Mouse (Mus musculus) myocyte (in vitro differentiated cells): ENCODE measurements at regions not wholly inside any gene's neighbourhood (a gene's known extent, or its start where the extent isn't known, plus 50 kb on each side); places are given as distances from the start of the nearest gene placed in this dataset.

Experiments
- H3K27me3 ChIP-seq: one replicate; pipeline ENCODE4 v1.6.1; 2011; ENCODE audit not compliant: control insufficient read depth, insufficient read depth, insufficient read length
- H3K36me3 ChIP-seq: one replicate; pipeline ENCODE4 v1.6.1; 2011; ENCODE audit not compliant: control insufficient read depth, insufficient read depth
- H3K4me2 ChIP-seq: one replicate; pipeline ENCODE4 v1.6.1; 2011; ENCODE audit warnings: low read depth, control low read depth
- H3K4me3 ChIP-seq: one replicate; pipeline ENCODE4 v1.5.1; 2011; ENCODE audit warnings: mild to moderate bottlenecking, control low read depth, moderate library complexity
- H3K79me2 ChIP-seq: one replicate; pipeline ENCODE4 v1.6.1; 2011; ENCODE audit not compliant: control insufficient read depth, insufficient read depth
- H3ac ChIP-seq: one replicate; pipeline ENCODE4 v1.6.1; 2011; ENCODE audit not compliant: control insufficient read depth, insufficient read length
- CEBPB ChIP-seq: IDR thresholded peaks from 2 replicates; pipeline ENCODE4 v1.6.1; 2011; ENCODE audit warnings: mild to moderate bottlenecking, moderate library complexity; ENCODE audit not compliant: poor library complexity, insufficient read depth, severe bottlenecking
- E2F4 ChIP-seq: IDR thresholded peaks from one replicate; pipeline ENCODE4 v1.6.1; 2011; ENCODE audit warnings: mild to moderate bottlenecking, control low read depth, moderate library complexity; ENCODE audit not compliant: insufficient read depth
- MAX ChIP-seq: IDR thresholded peaks from one replicate; pipeline ENCODE4 v1.6.1; 2011; ENCODE audit warnings: low read depth, mild to moderate bottlenecking, control low read depth
- MYOD1 ChIP-seq, 3 experiments: IDR thresholded peaks; one replicate each; pipeline ENCODE4 v1.6.1; 2011; ENCODE audit warnings: control low read depth in 2 of 3, low read depth in 2 of 3, mild to moderate bottlenecking in 2 of 3, moderate library complexity in 1 of 3; ENCODE audit not compliant: insufficient read length in 2 of 3, control insufficient read depth in 1 of 3
- MYOG ChIP-seq, 3 experiments: IDR thresholded peaks; one replicate each; pipeline ENCODE4 v1.6.1; 2011; ENCODE audit warnings: control low read depth in 2 of 3, low read depth in 2 of 3, mild to moderate bottlenecking in 2 of 3; ENCODE audit not compliant: insufficient read length in 2 of 3, control insufficient read depth in 1 of 3, insufficient read depth in 1 of 3
- POLR2A ChIP-seq: IDR thresholded peaks from one replicate; pipeline ENCODE4 v1.6.1; 2011; ENCODE audit warnings: low read depth, mild to moderate bottlenecking, control low read depth, moderate library complexity; ENCODE audit not compliant: insufficient read length
- POLR2AphosphoS2 ChIP-seq: IDR thresholded peaks from one replicate; pipeline ENCODE4 v1.6.1; 2011; ENCODE audit warnings: low read depth, control low read depth; ENCODE audit not compliant: insufficient read length
- REST ChIP-seq: IDR thresholded peaks from one replicate; pipeline ENCODE4 v1.6.1; 2011; ENCODE audit warnings: mild to moderate bottlenecking, control low read depth, moderate library complexity; ENCODE audit not compliant: insufficient read depth, insufficient read length
- SRF ChIP-seq: IDR thresholded peaks from one replicate; pipeline ENCODE4 v1.6.1; 2011; ENCODE audit warnings: low read depth; ENCODE audit not compliant: control insufficient read depth, insufficient read length
- TCF12 ChIP-seq: IDR thresholded peaks from one replicate; pipeline ENCODE4 v1.6.1; 2011; ENCODE audit warnings: mild to moderate bottlenecking, control low read depth; ENCODE audit not compliant: poor library complexity, insufficient read depth, severe bottlenecking
- TCF3 ChIP-seq: IDR thresholded peaks from one replicate; pipeline ENCODE4 v1.6.1; 2011; ENCODE audit warnings: low read depth, control low read depth; ENCODE audit not compliant: insufficient read length
- USF1 ChIP-seq: IDR thresholded peaks from one replicate; pipeline ENCODE4 v1.6.1; 2011; ENCODE audit warnings: low read depth, mild to moderate bottlenecking, control low read depth, moderate library complexity

DNA sequence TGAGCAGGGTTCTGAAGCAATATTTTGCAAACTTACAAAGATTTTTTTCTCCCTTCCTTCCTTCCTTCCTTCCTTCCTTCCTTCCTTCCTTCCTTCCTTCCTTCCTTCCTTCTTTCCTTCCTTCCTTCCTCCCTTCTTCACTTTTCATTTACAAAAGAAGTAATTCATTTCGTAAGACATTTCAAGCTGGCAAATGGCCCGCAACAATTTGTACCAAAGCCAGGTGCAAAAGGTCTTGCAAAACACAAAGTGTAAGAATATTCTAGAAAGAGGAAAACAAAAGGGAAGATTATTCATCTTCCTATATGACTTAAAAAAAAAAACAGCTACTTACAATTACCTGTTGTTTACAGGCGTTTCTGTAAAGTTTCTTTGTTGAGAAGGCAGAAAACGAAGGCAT is 86.3 kb upstream of the Nr2f2 start:
- H3K4me2 ChIP-seq = no peak overlapping the region
- TF ChIP-seq TCF12 (no peak), E2F4 (no peak), TCF3 (no peak), CEBPB (no peak), USF1 (no peak), POLR2AphosphoS2 (no peak), POLR2A (no peak), REST (no peak), MAX (no peak), MYOG (IDR thresholded peaks at IDR 0.05; ENCODE audit: control insufficient read depth in 1 of 3, insufficient read depth in 1 of 3, insufficient read length in 2 of 3, low read depth in 2 of 3) (no peak)
- no peak overlapping the region for H3K4me3 ChIP-seq
- H3K79me2 ChIP-seq = no peaks in the 10 kb centered on the region
- H3K36me3 ChIP-seq = no peaks in the 10 kb centered on the region
- no peak overlapping the region for H3ac ChIP-seq
- no peaks in the 10 kb centered on the region for H3K27me3 ChIP-seq

DNA sequence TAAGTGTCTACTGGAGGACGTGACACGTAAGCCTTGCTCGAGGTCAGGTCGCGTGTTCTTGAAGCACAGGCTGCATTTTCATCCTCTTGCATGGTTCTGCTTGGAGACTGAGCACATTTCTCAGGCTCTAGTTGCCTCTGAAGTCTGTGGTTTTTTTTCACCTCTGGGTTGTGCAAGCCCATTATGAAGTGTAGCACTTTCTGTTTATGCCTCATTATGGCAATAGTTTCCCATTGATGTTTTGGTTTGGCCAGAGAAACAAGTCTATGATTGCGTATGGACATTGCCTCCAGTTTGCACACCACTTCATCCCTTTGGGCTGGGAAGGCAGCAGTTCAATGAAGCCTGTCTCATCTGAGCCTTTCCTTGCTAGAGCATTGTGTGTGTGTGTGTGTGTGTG is 72.4 kb upstream of the Nr2f2 start:
- Histone ChIP-seq H3K79me2 (no peaks in the 10 kb centered on the region), H3K36me3 (no peaks in the 10 kb centered on the region), H3K4me2 (no peak overlapping the region), H3K27me3 (no peaks in the 10 kb centered on the region), H3ac (no peak overlapping the region), H3K4me3 (no peak overlapping the region)
- TF ChIP-seq POLR2AphosphoS2 (no peak), E2F4 (no peak), TCF12 (no peak), USF1 (no peak), MAX (no peak), REST (no peak), MYOG (IDR thresholded peaks at IDR 0.05; ENCODE audit: control insufficient read depth in 1 of 3, insufficient read depth in 1 of 3, insufficient read length in 2 of 3, low read depth in 2 of 3) (no peak), TCF3 (no peak), POLR2A (no peak), CEBPB (no peak), SRF (no peak), MYOD1 (IDR thresholded peaks at IDR 0.05; ENCODE audit: control insufficient read depth in 1 of 3, insufficient read length in 2 of 3, low read depth in 2 of 3) (no peak)

DNA sequence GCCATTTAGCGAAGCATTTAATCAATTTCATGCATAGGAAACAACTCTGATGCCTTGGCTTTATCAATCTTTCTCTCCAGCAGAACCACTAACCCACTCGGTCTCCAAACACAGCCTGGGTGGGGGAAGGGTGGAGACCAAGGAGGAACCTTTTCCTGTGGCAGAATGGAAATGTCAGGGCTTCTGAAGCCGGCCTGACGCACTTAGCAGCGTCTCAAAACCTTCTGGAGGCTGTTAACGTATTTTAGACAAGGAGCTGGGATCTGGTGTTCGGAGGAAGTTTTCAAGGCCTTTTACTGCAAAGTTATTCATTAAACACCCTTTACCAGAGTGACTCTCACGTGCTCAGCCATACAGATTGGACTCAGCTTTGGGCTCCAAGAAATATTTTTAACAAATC is 67.3 kb upstream of the Nr2f2 start:
- TF ChIP-seq TCF12 (no peak), MYOD1 (IDR thresholded peaks at IDR 0.05; ENCODE audit: control insufficient read depth in 1 of 3, insufficient read length in 2 of 3, low read depth in 2 of 3) (no peak), MAX (no peak), POLR2A (no peak)
- no peaks in the 10 kb centered on the region for H3K27me3 ChIP-seq
- no peak overlapping the region for H3K4me3 ChIP-seq
- H3K79me2 ChIP-seq = no peaks in the 10 kb centered on the region
- H3ac ChIP-seq = no peak overlapping the region
- H3K4me2 ChIP-seq = no peak overlapping the region
- no peaks in the 10 kb centered on the region for H3K36me3 ChIP-seq

DNA sequence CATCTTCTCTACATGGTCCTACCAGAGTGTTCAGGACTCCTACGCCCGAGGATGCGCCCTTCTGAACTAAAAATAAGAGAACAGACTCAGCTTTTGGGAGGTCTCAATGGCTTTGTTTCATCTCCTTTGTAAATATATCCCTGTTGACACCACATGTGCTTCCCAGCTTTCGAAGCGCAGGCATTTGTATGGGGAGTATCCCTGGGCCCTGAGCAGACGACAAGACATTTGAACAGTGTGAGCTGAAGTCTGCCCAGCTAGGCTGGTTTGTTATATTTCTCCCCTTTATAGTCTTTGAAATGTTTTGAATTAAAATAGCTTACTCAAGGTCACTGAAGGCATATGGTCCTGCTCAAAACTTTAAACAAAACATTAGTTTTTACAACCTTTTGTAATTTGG is 66.8 kb upstream of the Nr2f2 start:
- Histone ChIP-seq H3K36me3 (no peaks in the 10 kb centered on the region), H3K4me3 (no peak overlapping the region), H3K4me2 (no peak overlapping the region), H3K79me2 (no peaks in the 10 kb centered on the region), H3ac (no peak overlapping the region), H3K27me3 (no peaks in the 10 kb centered on the region)
- TF ChIP-seq POLR2AphosphoS2 (no peak), MYOG (IDR thresholded peaks at IDR 0.05; ENCODE audit: control insufficient read depth in 1 of 3, insufficient read depth in 1 of 3, insufficient read length in 2 of 3, low read depth in 2 of 3) (no peak), SRF (no peak), MAX (no peak), USF1 (no peak), MYOD1 (IDR thresholded peaks at IDR 0.05; ENCODE audit: control insufficient read depth in 1 of 3, insufficient read length in 2 of 3, low read depth in 2 of 3) (no peak), REST (no peak), CEBPB (no peak), POLR2A (no peak), TCF3 (no peak), TCF12 (no peak), E2F4 (no peak)

DNA sequence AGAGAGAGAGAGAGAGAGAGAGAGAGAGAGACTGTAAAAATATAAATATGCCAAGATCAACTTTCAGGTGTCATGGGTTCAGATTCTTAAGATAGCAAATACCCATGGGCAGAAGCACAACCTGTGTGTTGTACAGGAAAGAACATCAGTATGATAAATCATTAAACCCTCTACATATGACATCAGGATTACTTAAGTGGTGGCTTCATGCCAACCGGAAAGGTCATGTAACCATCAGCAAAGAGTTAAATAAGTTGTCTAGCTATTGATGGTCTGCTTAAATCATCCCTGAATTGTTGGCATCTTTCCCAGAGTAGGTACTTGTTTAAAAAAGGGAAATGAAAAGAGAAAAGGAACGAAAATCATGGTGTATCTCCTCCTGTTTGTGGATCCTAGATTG is 65.2 kb upstream of the Nr2f2 start:
- H3K4me2 ChIP-seq = no peak overlapping the region
- no peak overlapping the region for H3K4me3 ChIP-seq
- no peak for TF ChIP-seq MAX
- no peak for TF ChIP-seq SRF
- TF ChIP-seq POLR2AphosphoS2 = no peak
- TF ChIP-seq MYOG (IDR thresholded peaks at IDR 0.05; ENCODE audit: control insufficient read depth in 1 of 3, insufficient read depth in 1 of 3, insufficient read length in 2 of 3, low read depth in 2 of 3) = no peak
- TF ChIP-seq TCF3 = no peak
- no peak for TF ChIP-seq REST
- no peak for TF ChIP-seq POLR2A
- no peak for TF ChIP-seq USF1
- no peak for TF ChIP-seq MYOD1 (IDR thresholded peaks at IDR 0.05; ENCODE audit: control insufficient read depth in 1 of 3, insufficient read length in 2 of 3, low read depth in 2 of 3)
- no peak for TF ChIP-seq CEBPB
- TF ChIP-seq E2F4 = no peak
- TF ChIP-seq TCF12 = no peak
- H3ac ChIP-seq = no peak overlapping the region
- no peaks in the 10 kb centered on the region for H3K27me3 ChIP-seq
- no peaks in the 10 kb centered on the region for H3K36me3 ChIP-seq
- no peaks in the 10 kb centered on the region for H3K79me2 ChIP-seq
